Mouse (Mus musculus): ENCODE measurements around the gene Reep3. TPM values are rescaled to one million over a fixed set of nuclear protein-coding genes. Genes with fewer than 3 reads are reported as not detected.

Reep3 gene
- polyA plus RNA-seq, 1 experiment, result 13.2 TPM

- DNase-seq, result no peak
- H3K4me1 ChIP-seq (replicated peaks; ENCODE audit: control insufficient read depth, insufficient read depth, low read length), result peaks cover 18% of the 10 kb centered on the region
- H3K4me3 ChIP-seq (ENCODE audit: control insufficient read depth, insufficient read depth, low read length), result no peak overlapping the region
- no peak overlapping the region for H3K27ac ChIP-seq (ENCODE audit: control insufficient read depth, insufficient read depth, low read length)
- WGBS, result 36% methylated on average over 5 of the region's 5 CpGs
- no peaks in the 10 kb centered on the region for H3K36me3 ChIP-seq (ENCODE audit: control insufficient read depth, insufficient read depth, low read length)
- no peaks in the 10 kb centered on the region for H3K27me3 ChIP-seq (ENCODE audit: control insufficient read depth, insufficient read depth, low read length)
- TF ChIP-seq POLR2A (IDR thresholded peaks at IDR 0.05; ENCODE audit: control insufficient read depth, extremely low read depth, insufficient read depth, low read length, poor library complexity) (no peak), CTCF (IDR thresholded peaks at IDR 0.05; ENCODE audit: borderline replicate concordance, control insufficient read depth, extremely low read depth, insufficient read depth, low read length, poor library complexity) (no peak)
Measured at GRCm38 (mm10) chr10:67111799-67112177, 15.0 kb upstream of the Reep3 start.

- no peak overlapping the region for H3K4me3 ChIP-seq (ENCODE audit: control insufficient read depth, insufficient read depth, low read length)
- no peaks in the 10 kb centered on the region for H3K27me3 ChIP-seq (ENCODE audit: control insufficient read depth, insufficient read depth, low read length)
- 95% methylated on average over 14 of the region's 14 CpGs for WGBS
- no peak for TF ChIP-seq CTCF (IDR thresholded peaks at IDR 0.05; ENCODE audit: borderline replicate concordance, control insufficient read depth, extremely low read depth, insufficient read depth, low read length, poor library complexity)
- TF ChIP-seq POLR2A (IDR thresholded peaks at IDR 0.05; ENCODE audit: control insufficient read depth, extremely low read depth, insufficient read depth, low read length, poor library complexity), result no peak
- peaks cover 17% of the 10 kb centered on the region for H3K4me1 ChIP-seq (replicated peaks; ENCODE audit: control insufficient read depth, insufficient read depth, low read length)
- no peak for DNase-seq
- no peak overlapping the region for H3K27ac ChIP-seq (ENCODE audit: control insufficient read depth, insufficient read depth, low read length)
- no peaks in the 10 kb centered on the region for H3K36me3 ChIP-seq (ENCODE audit: control insufficient read depth, insufficient read depth, low read length)
Measured at GRCm38 (mm10) chr10:67111044-67111798, 14.5 kb upstream of the Reep3 start.

- Histone ChIP-seq H3K4me3 (ENCODE audit: control insufficient read depth, insufficient read depth, low read length) (no peak overlapping the region), H3K4me1 (replicated peaks; ENCODE audit: control insufficient read depth, insufficient read depth, low read length) (peaks cover 11% of the 10 kb centered on the region), H3K27me3 (ENCODE audit: control insufficient read depth, insufficient read depth, low read length) (no peaks in the 10 kb centered on the region), H3K36me3 (ENCODE audit: control insufficient read depth, insufficient read depth, low read length) (no peaks in the 10 kb centered on the region), H3K27ac (ENCODE audit: control insufficient read depth, insufficient read depth, low read length) (no peak overlapping the region)
- TF ChIP-seq POLR2A (IDR thresholded peaks at IDR 0.05; ENCODE audit: control insufficient read depth, extremely low read depth, insufficient read depth, low read length, poor library complexity) (no peak), CTCF (IDR thresholded peaks at IDR 0.05; ENCODE audit: borderline replicate concordance, control insufficient read depth, extremely low read depth, insufficient read depth, low read length, poor library complexity) (no peak)
- no peak for DNase-seq
- WGBS, result 95% methylated on average over 5 of the region's 5 CpGs
Measured at GRCm38 (mm10) chr10:67109635-67110034, 12.9 kb upstream of the Reep3 start.

GRCm38 (mm10) chr10:67108096-67108495 is 11.4 kb upstream of the Reep3 start:
- no peak for DNase-seq
- Histone ChIP-seq H3K4me1 (replicated peaks; ENCODE audit: control insufficient read depth, insufficient read depth, low read length) (peaks cover 16% of the 10 kb centered on the region), H3K4me3 (ENCODE audit: control insufficient read depth, insufficient read depth, low read length) (no peak overlapping the region), H3K27me3 (ENCODE audit: control insufficient read depth, insufficient read depth, low read length) (no peaks in the 10 kb centered on the region), H3K36me3 (ENCODE audit: control insufficient read depth, insufficient read depth, low read length) (no peaks in the 10 kb centered on the region), H3K27ac (ENCODE audit: control insufficient read depth, insufficient read depth, low read length) (no peak overlapping the region)
- TF ChIP-seq POLR2A (IDR thresholded peaks at IDR 0.05; ENCODE audit: control insufficient read depth, extremely low read depth, insufficient read depth, low read length, poor library complexity) (no peak), CTCF (IDR thresholded peaks at IDR 0.05; ENCODE audit: borderline replicate concordance, control insufficient read depth, extremely low read depth, insufficient read depth, low read length, poor library complexity) (no peak)
- WGBS, result 97% methylated on average over 9 of the region's 9 CpGs

- Histone ChIP-seq H3K4me1 (replicated peaks; ENCODE audit: control insufficient read depth, insufficient read depth, low read length) (peaks cover 17% of the 10 kb centered on the region), H3K27ac (ENCODE audit: control insufficient read depth, insufficient read depth, low read length) (no peak overlapping the region)
- no peak for DNase-seq
Measured at GRCm38 (mm10) chr10:67107017-67107761, 10.4 kb upstream of the Reep3 start.

GRCm38 (mm10) chr10:67106400-67106799 is 9.7 kb upstream of the Reep3 start:
- Histone ChIP-seq H3K4me1 (replicated peaks; ENCODE audit: control insufficient read depth, insufficient read depth, low read length) (peaks cover 11% of the 10 kb centered on the region), H3K27me3 (ENCODE audit: control insufficient read depth, insufficient read depth, low read length) (no peaks in the 10 kb centered on the region), H3K36me3 (ENCODE audit: control insufficient read depth, insufficient read depth, low read length) (no peaks in the 10 kb centered on the region), H3K27ac (ENCODE audit: control insufficient read depth, insufficient read depth, low read length) (no peak overlapping the region), H3K4me3 (ENCODE audit: control insufficient read depth, insufficient read depth, low read length) (no peak overlapping the region)
- no peak for DNase-seq
- WGBS, result 92% methylated on average over 6 of the region's 6 CpGs
- no peak for TF ChIP-seq CTCF (IDR thresholded peaks at IDR 0.05; ENCODE audit: borderline replicate concordance, control insufficient read depth, extremely low read depth, insufficient read depth, low read length, poor library complexity)
- TF ChIP-seq POLR2A (IDR thresholded peaks at IDR 0.05; ENCODE audit: control insufficient read depth, extremely low read depth, insufficient read depth, low read length, poor library complexity), result no peak

More at GRCm38 (mm10) chr10:67107017-67107761, 10.4 kb upstream of the Reep3 start:
- no peaks in the 10 kb centered on the region for H3K36me3 ChIP-seq (ENCODE audit: control insufficient read depth, insufficient read depth, low read length)
- H3K4me3 ChIP-seq (ENCODE audit: control insufficient read depth, insufficient read depth, low read length), result no peak overlapping the region
- 95% methylated on average over 9 of the region's 9 CpGs for WGBS
- TF ChIP-seq POLR2A (IDR thresholded peaks at IDR 0.05; ENCODE audit: control insufficient read depth, extremely low read depth, insufficient read depth, low read length, poor library complexity) (no peak), CTCF (IDR thresholded peaks at IDR 0.05; ENCODE audit: borderline replicate concordance, control insufficient read depth, extremely low read depth, insufficient read depth, low read length, poor library complexity) (no peak)
- H3K27me3 ChIP-seq (ENCODE audit: control insufficient read depth, insufficient read depth, low read length), result no peaks in the 10 kb centered on the region
